Mouse (Mus musculus) limb, embryonic 11.5 days (tissue): ENCODE data around the gene Cadm4. TPM values are rescaled to one million over a fixed set of nuclear protein-coding genes. Genes with fewer than 3 reads are reported as not detected.

Experiments
- ATAC-seq: fragments of 200-750 bp; cut with Nextera tagmentation; 2 replicates; pipeline ENCODE4 v1.8.0; 2017; ENCODE audit warnings: low read depth; ENCODE audit not compliant: insufficient number of reproducible peaks, low FRiP score, low TSS enrichment
- DNase-seq: peaks from one replicate; pipeline ENCODE4 v3.0.0-alpha.2; 2015; ENCODE audit warnings: low spot score
- H3K27ac ChIP-seq: fragments of 300-500 bp; sonication (generic); replicated peaks from 2 replicates; pipeline ENCODE4 v1.5.1; 2014; ENCODE audit warnings: low read depth, mild to moderate bottlenecking, low read length
- H3K27me3 ChIP-seq: fragments of 300-500 bp; sonication (generic); 2 replicates; pipeline ENCODE4 v1.6.1; 2014; ENCODE audit warnings: mild to moderate bottlenecking, low read length, mixed read lengths; ENCODE audit not compliant: control insufficient read depth, insufficient read depth
- H3K36me3 ChIP-seq: fragments of 300-500 bp; sonication (generic); 2 replicates; pipeline ENCODE4 v1.6.1; 2014; ENCODE audit warnings: mild to moderate bottlenecking, low read length, moderate library complexity, mixed read lengths; ENCODE audit not compliant: control insufficient read depth, insufficient read depth
- H3K4me1 ChIP-seq: fragments of 300-500 bp; sonication (generic); 2 replicates; pipeline ENCODE4 v1.6.1; 2014; ENCODE audit warnings: low read length, mixed read lengths; ENCODE audit not compliant: control insufficient read depth, insufficient read depth
- H3K4me2 ChIP-seq: fragments of 300-500 bp; sonication (generic); 2 replicates; pipeline ENCODE4 v1.6.1; 2014; ENCODE audit warnings: low read depth, mild to moderate bottlenecking, moderate library complexity; ENCODE audit not compliant: severe bottlenecking
- H3K4me3 ChIP-seq: fragments of 300-500 bp; sonication (generic); 2 replicates; pipeline ENCODE4 v1.5.1; 2014; ENCODE audit warnings: low read depth, low read length
- H3K9ac ChIP-seq: fragments of 300-500 bp; sonication (generic); 2 replicates; pipeline ENCODE4 v1.6.1; 2014; ENCODE audit warnings: mild to moderate bottlenecking, low read length
- H3K9me3 ChIP-seq: fragments of 300-500 bp; sonication (generic); 2 replicates; pipeline ENCODE4 v1.6.1; 2016; ENCODE audit warnings: low read length; ENCODE audit not compliant: control insufficient read depth
- WGBS: fragments of 180-500 bp; shearing (Covaris S2); extraction: QIAGEN DNeasy Blood & Tissue Kit; methylation state at CpG from one replicate; pipeline ENCODE4 v1.1.7; 2014; 5-methylcytosine and 5-hydroxymethylcytosine counted together
- polyA plus RNA-seq: library from polyadenylated mRNA; unstranded; fragments of >200 nt; fragmentation: Nextera tagmentation; extraction: Ambion mirVana; gene quantifications from 2 replicates; pipeline ENCODE4 v1.2.1, GENCODE M21; 2014

The Cadm4 gene
- polyA plus RNA-seq, 1 experiment from 2014 or later = 2.2 TPM

DNA sequence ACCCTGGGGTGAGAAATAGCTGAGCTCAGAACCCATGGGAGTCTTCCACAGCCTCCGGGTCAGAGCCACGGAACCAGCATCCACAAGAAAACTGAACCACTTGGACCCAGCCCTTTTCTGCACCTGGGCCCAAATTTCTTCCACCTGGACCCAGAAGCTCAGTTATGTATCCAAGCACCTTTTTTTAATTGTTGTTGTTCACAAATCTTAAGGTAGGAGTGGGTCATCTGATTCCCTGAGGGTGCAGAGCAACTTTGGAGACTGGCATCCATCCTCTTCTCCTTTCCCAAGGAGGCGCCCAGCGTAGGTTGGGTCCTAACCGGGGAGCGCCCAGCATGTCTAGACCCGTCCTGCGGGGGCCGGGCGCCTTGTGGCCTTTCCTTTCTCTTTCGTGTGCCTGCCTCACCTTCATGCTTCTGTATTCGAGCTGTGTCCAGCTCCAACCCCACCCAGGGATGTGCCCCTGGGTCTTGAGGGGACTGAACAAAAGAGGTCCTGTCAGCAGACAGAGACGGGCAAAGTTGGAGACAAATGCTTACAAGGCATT is 64.3 kb downstream of the Cadm4 start, which contains the start of the genes Pinlyp and Xrcc1:
TSS of gene Pinlyp (minus strand) at position 51 of the 547 bp plus-strand sequence.
TSS of gene Xrcc1 (plus strand) at position 222 of the 547 bp plus-strand sequence.
- Histone ChIP-seq H3K27ac (0 out of 2 replicates have a peak within 1 kb of the TSS, but pooled peaks have one; percentile 9), H3K4me3 (peak within 1 kb of the TSS; percentile 90), H3K9ac (peak within 1 kb of the TSS; percentile 77), H3K4me2 (peak within 1 kb of the TSS; percentile 70), H3K27me3 (no peaks in the 10 kb centered on the region), H3K4me1 (peaks cover 9% of the 10 kb centered on the region), H3K36me3 (peaks cover 4% of the 10 kb centered on the region), H3K9me3 (no peaks in the 10 kb centered on the region; the same call in 1 of the 2 replicates)
- ATAC-seq (0 out of 2 replicates have a peak, but pooled peaks have one; percentile 11), DNase-seq (peak; percentile 26)
- WGBS = 36% methylated on average over 13 of the region's 13 CpGs

DNA sequence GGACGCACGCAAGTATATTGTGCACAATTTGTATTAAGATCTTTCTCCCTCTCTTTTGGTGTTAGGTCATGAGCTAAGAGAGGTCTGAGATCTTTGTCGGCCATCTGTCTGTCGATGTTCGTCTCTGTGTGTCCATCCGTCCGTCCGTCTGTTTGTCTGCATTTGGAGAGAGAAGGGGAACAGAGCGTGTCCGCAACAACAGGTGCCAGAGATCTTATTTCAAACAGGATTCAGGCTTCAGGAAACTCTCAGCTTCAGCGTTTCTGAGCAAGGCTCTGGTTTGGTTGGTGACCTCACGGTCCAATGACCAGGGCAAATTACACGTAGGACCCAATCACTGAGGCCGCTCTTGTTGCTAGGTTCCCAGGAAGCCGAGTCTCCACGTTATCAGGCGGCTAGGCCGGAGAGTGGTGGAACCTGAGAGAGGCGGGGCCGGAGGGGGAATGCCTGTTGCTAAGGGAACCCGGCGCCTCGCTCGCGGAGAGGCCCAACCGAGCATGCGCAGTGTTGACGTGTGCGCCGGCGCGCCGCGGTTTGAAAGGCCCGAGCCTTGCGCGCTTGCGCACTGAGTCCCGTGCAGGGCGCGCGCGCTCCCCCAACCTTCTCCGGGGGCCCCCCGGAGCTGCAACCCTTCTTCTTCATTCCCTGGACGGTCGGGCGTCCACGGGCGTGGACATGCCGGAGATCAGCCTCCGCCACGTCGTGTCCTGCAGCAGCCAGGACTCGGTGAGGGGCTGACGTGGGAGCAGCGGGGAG is 65.0 kb downstream of the Cadm4 start:
- no peaks in the 10 kb centered on the region for H3K27me3 ChIP-seq
- H3K9me3 ChIP-seq = no peaks in the 10 kb centered on the region; the same call in 1 of the 2 replicates
- DNase-seq = peak; percentile 100
- H3K4me1 ChIP-seq = peaks cover 9% of the 10 kb centered on the region
- WGBS = under 1% methylated on average over 57 of the region's 57 CpGs
- 0 out of 2 replicates have a peak overlapping the region, but pooled peaks have one; percentile 9 for H3K27ac ChIP-seq
- H3K9ac ChIP-seq = peak overlapping the region; percentile 77
- H3K4me3 ChIP-seq = peak overlapping the region; percentile 90
- peaks cover 4% of the 10 kb centered on the region for H3K36me3 ChIP-seq
- H3K4me2 ChIP-seq = peak overlapping the region; percentile 70
- peak; percentile 97 for ATAC-seq

GRCm38 (mm10) chr7:24547534-24548036 is 65.8 kb downstream of the Cadm4 start:
- H3K9ac ChIP-seq = peak overlapping the region; percentile 77
- ATAC-seq (no peak; the same call in 1 of the 2 replicates), DNase-seq (no peak)
- H3K9me3 ChIP-seq = no peaks in the 10 kb centered on the region; the same call in 1 of the 2 replicates
- no peaks in the 10 kb centered on the region for H3K27me3 ChIP-seq
- peak overlapping the region; percentile 70 for H3K4me2 ChIP-seq
- peaks cover 9% of the 10 kb centered on the region for H3K4me1 ChIP-seq
- peaks cover 7% of the 10 kb centered on the region for H3K36me3 ChIP-seq
- H3K4me3 ChIP-seq = peak overlapping the region; percentile 90
- no peak overlapping the region for H3K27ac ChIP-seq
- WGBS = 36% methylated on average over 13 of the region's 13 CpGs

GRCm38 (mm10) chr7:24551985-24552759 is 70.3 kb downstream of the Cadm4 start:
- DNase-seq (no peak), ATAC-seq (no peak)
- no peak overlapping the region for H3K4me3 ChIP-seq
- no peak overlapping the region for H3K27ac ChIP-seq
- H3K36me3 ChIP-seq = peaks cover 16% of the 10 kb centered on the region
- no peak overlapping the region for H3K9ac ChIP-seq
- 87% methylated on average over 12 of the region's 12 CpGs for WGBS
- peaks cover 3% of the 10 kb centered on the region; the same call in 1 of the 2 replicates for H3K4me1 ChIP-seq
- no peaks in the 10 kb centered on the region for H3K27me3 ChIP-seq
- H3K9me3 ChIP-seq = no peaks in the 10 kb centered on the region
- no peak overlapping the region for H3K4me2 ChIP-seq

Other genes with a start within 250 kb of the Cadm4 start
- gene Zfp109, start 244.5 kb upstream of the Cadm4 start, polyA plus RNA-seq = 4.9 and 5.8 TPM in 2 replicates
- 3.1 and 3.8 TPM in 2 replicates for gene Zfp108, start 227.2 kb upstream of the Cadm4 start, polyA plus RNA-seq
- 10.4 and 10.6 TPM in 2 replicates for gene Zfp93, start 211.6 kb upstream of the Cadm4 start, polyA plus RNA-seq
- gene Zfp61, start 180.8 kb upstream of the Cadm4 start, polyA plus RNA-seq = 50.1 and 51.2 TPM in 2 replicates
- 13.2 and 14.2 TPM in 2 replicates for gene Zfp94, start 165.4 kb upstream of the Cadm4 start, polyA plus RNA-seq
- gene Tescl, start 148.1 kb upstream of the Cadm4 start, polyA plus RNA-seq = not detected in 2 replicates
- not detected in 2 replicates for gene Lypd5, start 132.8 kb upstream of the Cadm4 start, polyA plus RNA-seq
- gene Kcnn4, start 111.8 kb upstream of the Cadm4 start, polyA plus RNA-seq = 2.6 and 2.7 TPM in 2 replicates
- 20.2 and 22.1 TPM in 2 replicates for gene Smg9, start 82.4 kb upstream of the Cadm4 start, polyA plus RNA-seq
- gene Irgc1, start 29.7 kb upstream of the Cadm4 start, polyA plus RNA-seq = not detected in 2 replicates
- gene Plaur, start 19.5 kb upstream of the Cadm4 start, polyA plus RNA-seq = 2.1 and 2.3 TPM in 2 replicates
- gene Zfp428, start 25.0 kb downstream of the Cadm4 start, polyA plus RNA-seq = 65.6 and 75.7 TPM in 2 replicates
- 0.48 and 0.52 TPM in 2 replicates for gene AC161166.1, start 30.4 kb downstream of the Cadm4 start, polyA plus RNA-seq
- 7.5 and 8.1 TPM in 2 replicates for gene Irgq, start 48.7 kb downstream of the Cadm4 start, polyA plus RNA-seq
- 0.19 TPM in 1 of 2 replicates, not detected in the other for gene Pinlyp, start 64.1 kb downstream of the Cadm4 start, polyA plus RNA-seq
- 141 and 148 TPM in 2 replicates for gene Xrcc1, start 64.3 kb downstream of the Cadm4 start, polyA plus RNA-seq
- gene Ethe1, start 105.5 kb downstream of the Cadm4 start, polyA plus RNA-seq = 30.8 and 32.2 TPM in 2 replicates
- 2.1 and 2.3 TPM in 2 replicates for gene Zfp575, start 105.6 kb downstream of the Cadm4 start, polyA plus RNA-seq
- 0.16 and 0.21 TPM in 2 replicates for gene Phldb3, start 128.7 kb downstream of the Cadm4 start, polyA plus RNA-seq
- 1.7 and 2.8 TPM in 2 replicates for gene Lypd3, start 154.5 kb downstream of the Cadm4 start, polyA plus RNA-seq
- not detected in 2 replicates for gene Tex101, start 194.7 kb downstream of the Cadm4 start, polyA plus RNA-seq
- gene BC049730, start 227.2 kb downstream of the Cadm4 start, polyA plus RNA-seq = not detected in 2 replicates
- not detected in 2 replicates for gene Gm4763, start 244.9 kb downstream of the Cadm4 start, polyA plus RNA-seq